Mouse (Mus musculus): ENCODE data around the gene Gm4177.
"Not testable (repeated sequence)": the region's sequence is repeated elsewhere in the genome, so short reads cannot be mapped to it uniquely, and the experiment has no call there.

Gm4177 gene

DNA sequence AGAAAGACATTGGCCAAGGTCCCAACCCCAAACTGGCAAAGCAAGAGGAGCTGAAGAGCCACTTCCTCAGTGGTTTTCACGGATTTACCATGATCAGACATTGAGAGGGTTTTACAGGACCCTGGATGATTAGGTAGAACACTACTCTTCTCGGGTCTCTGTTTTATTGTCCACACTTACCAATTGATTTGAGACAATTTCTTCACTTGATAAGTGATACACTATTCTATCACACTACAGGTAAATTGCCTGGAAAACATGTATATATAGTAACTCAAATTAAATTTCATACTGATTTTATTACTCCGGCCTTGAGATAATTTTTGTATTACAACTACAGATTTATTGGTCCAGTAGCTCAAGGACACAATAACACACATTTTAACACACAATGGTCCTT, at the start of gene Gm4177:
Gene Gm4177, minus strand, starts transcription at position 101 of the 400 bp plus-strand sequence.
- not testable (repeated sequence) for DNase-seq (ENCODE audit: low spot score)

DNA sequence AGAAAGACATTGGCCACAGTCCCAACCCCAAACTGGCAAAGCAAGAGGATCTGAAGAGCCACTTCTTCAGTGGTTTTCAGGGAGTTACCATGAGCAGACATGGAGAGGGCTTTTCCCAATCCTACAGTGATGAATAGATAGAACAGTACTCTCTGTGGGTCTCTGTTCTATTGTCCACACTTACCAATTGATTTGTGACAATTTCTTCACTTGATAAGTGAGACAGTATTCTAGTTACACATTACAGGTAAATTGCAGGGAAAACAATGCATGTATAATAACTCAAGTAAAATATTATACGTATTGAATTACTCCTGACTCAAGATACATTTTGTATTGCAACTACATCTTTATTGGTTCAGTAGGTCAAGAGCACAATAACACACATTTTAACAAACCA, 47.6 kb upstream of the Gm4177 start, which contains the start of gene Gm5725:
Gene Gm5725, minus strand, starts transcription at position 101 of the 400 bp plus-strand sequence.
- not testable (repeated sequence) for DNase-seq (ENCODE audit: low spot score)

DNA sequence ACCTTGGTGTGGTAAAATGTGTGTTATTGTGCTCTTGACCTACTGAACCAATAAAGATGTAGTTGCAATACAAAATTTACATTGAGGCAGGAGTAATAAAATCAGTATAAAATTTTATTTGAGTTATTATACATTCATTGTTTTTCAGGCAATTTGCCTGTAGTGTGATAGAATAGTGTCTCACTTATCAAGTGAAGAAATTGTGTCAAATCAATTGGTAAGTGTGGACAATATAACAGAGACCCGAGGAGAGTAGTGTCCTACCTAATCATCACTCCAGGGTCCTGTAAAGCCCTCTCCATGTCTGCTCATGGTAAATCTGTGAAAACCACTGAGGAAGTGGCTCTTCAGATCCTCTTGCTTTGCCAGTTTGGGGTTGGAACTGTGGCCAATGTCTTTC, 35.5 kb upstream of the Gm4177 start, which contains the start of gene Vmn1r135:
Gene Vmn1r135, plus strand, starts transcription at position 301 of the 400 bp plus-strand sequence.
- not testable (repeated sequence) for DNase-seq (ENCODE audit: low spot score)

DNA sequence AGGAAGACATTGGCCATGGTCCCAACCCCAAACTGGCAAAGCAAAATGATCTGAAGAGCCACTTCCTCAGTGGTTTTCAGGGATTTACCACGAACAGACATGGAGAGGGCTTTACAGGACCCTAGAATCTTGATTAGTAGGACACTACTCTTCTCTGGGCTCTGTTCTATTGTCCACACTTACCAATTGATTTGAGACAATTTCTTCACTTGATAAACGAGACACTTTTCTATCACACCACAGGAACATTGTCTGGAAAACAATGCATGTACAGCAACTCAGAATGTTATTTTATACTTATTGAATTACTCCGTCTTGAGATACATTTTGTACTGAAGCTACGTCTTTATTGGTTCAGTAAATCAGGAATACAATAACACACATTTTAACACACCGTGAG, 35.2 kb downstream of the Gm4177 start, which contains the start of gene Gm4175:
Gene Gm4175, minus strand, starts transcription at position 101 of the 400 bp plus-strand sequence.
- DNase-seq (ENCODE audit: low spot score), result not testable (repeated sequence)
